Mouse (Mus musculus) embryonic facial prominence, embryonic 10.5 days (tissue): ENCODE measurements around the gene Litaf. TPM values are rescaled to one million over a fixed set of nuclear protein-coding genes. Genes with fewer than 3 reads are reported as not detected.

Source experiments
- DNase-seq: peaks from one replicate; pipeline ENCODE4 v3.0.0-alpha.2; 2017; ENCODE audit warnings: low spot score
- H3K27ac ChIP-seq: fragments of 300-500 bp; sonication (generic); replicated peaks from 2 replicates; pipeline ENCODE4 v1.5.1; 2016; ENCODE audit warnings: mild to moderate bottlenecking
- H3K27me3 ChIP-seq: fragments of 300-500 bp; sonication (generic); replicated peaks from 2 replicates; pipeline ENCODE4 v1.6.1; 2016; ENCODE audit warnings: low read depth, mild to moderate bottlenecking; ENCODE audit not compliant: poor library complexity, severe bottlenecking
- H3K36me3 ChIP-seq: fragments of 300-500 bp; sonication (generic); replicated peaks from 2 replicates; pipeline ENCODE4 v1.6.1; 2016; ENCODE audit warnings: mild to moderate bottlenecking, moderate library complexity
- H3K4me1 ChIP-seq: fragments of 300-500 bp; sonication (generic); 2 replicates; pipeline ENCODE4 v1.6.1; 2016
- H3K4me3 ChIP-seq: fragments of 300-500 bp; sonication (generic); 2 replicates; pipeline ENCODE4 v1.5.1; 2016; ENCODE audit warnings: mild to moderate bottlenecking, moderate library complexity
- H3K9me3 ChIP-seq: fragments of 300-500 bp; sonication (generic); 2 replicates; pipeline ENCODE4 v1.6.1; 2016; ENCODE audit warnings: mild to moderate bottlenecking
- WGBS: fragments of 180-500 bp; shearing (Covaris S2); methylation state at CpG from one replicate; pipeline ENCODE4 v1.1.7; 2016; 5-methylcytosine and 5-hydroxymethylcytosine counted together
- polyA plus RNA-seq: library from polyadenylated mRNA; unstranded; fragments of >200 nt; fragmentation: Nextera tagmentation; extraction: Ambion mirVana; gene quantifications from 2 replicates; pipeline ENCODE4 v1.2.1, GENCODE M21; 2016

The Litaf gene
- polyA plus RNA-seq, 1 experiment from 2014 or later, result 97.3 TPM

DNA sequence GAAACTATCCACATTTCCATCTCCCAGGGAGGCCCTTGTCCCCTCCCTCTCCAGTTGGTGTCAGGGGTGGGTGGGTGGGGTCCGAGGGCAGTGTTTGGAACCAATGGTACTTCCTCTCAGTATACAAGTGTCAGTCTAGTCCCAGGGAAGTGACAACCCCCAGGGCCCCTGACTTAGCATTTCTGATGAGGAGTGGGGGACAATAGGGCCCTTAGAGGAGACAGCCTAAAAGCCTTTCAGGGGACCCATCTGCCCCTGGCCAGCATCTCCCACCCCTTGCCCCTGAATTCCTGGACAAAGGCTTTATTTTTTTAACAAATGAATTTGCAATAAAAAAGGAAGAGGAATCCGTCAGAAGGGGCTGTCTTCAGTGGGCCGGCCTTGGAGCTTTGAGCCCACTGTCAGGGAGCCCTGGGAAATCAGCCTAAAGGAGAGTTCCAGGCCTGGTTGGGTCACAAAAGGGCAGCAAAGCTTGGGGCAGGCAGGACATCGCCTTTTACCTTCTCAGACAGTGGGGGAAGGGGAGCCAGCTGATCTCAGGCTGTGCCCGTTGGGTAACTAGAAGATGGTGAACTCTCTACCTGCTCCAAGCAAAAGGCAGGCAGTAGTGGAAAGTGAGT lies 129.1 kb downstream of the Litaf start:
- WGBS, result 31% methylated on average over 5 of the region's 5 CpGs
- H3K27ac ChIP-seq, result no peak overlapping the region
- H3K9me3 ChIP-seq, result no peaks in the 10 kb centered on the region
- no peak overlapping the region for H3K4me3 ChIP-seq
- H3K36me3 ChIP-seq, result no peaks in the 10 kb centered on the region
- H3K27me3 ChIP-seq, result no peaks in the 10 kb centered on the region
- no peak for DNase-seq
- H3K4me1 ChIP-seq, result peaks cover 15% of the 10 kb centered on the region

DNA sequence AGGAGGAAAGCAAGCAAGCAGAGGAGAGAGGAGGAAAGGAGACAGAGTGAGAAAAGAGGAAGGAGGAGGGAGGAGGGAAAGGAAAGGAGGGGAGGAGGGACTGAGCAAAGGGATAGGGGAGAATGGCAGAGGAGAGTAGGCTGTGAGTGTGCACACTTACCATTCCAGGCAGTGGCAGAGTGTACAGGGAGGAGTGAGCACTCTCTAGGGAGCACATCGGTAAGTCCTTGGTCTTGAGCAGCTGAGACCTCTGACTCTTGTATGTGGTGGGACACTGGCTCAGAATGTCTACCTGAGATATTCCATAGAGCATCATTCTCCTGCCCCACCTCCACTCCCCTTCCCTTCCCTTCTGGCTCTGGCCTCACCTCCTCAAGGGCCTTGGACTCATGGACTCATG lies 131.9 kb downstream of the Litaf start:
- peaks cover 15% of the 10 kb centered on the region for H3K4me1 ChIP-seq
- 90% methylated on average over 1 of the region's 1 CpGs for WGBS
- no peak overlapping the region for H3K4me3 ChIP-seq
- H3K27ac ChIP-seq, result no peak overlapping the region
- no peak for DNase-seq
- peaks cover 14% of the 10 kb centered on the region; the same call in 1 of the 2 replicates for H3K9me3 ChIP-seq
- no peaks in the 10 kb centered on the region for H3K36me3 ChIP-seq
- H3K27me3 ChIP-seq, result no peaks in the 10 kb centered on the region

DNA sequence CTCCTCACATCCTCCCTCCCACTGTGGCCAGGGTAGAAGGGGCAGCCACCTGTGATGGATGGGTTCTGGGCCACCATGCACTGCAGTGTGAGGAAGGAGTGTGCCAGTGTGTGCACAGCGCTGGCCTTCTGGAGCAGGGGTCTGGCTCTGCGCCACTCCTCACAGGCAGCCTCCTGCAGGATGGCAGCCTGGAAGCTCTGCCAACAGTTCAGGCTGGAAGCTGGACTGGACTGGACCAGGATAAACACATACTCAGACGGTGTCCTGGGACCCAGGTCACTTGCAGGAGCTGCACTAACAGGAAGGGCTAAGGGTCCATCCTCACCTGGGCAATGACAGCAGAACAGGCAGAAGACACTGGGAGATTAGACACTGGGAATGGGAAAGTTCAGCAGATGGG lies 132.6 kb downstream of the Litaf start:
- H3K9me3 ChIP-seq, result peaks cover 14% of the 10 kb centered on the region; the same call in 1 of the 2 replicates
- 85% methylated on average over 3 of the region's 3 CpGs for WGBS
- no peaks in the 10 kb centered on the region for H3K36me3 ChIP-seq
- no peak overlapping the region for H3K27ac ChIP-seq
- no peak for DNase-seq
- peaks cover 15% of the 10 kb centered on the region for H3K4me1 ChIP-seq
- H3K27me3 ChIP-seq, result no peaks in the 10 kb centered on the region
- no peak overlapping the region for H3K4me3 ChIP-seq

DNA sequence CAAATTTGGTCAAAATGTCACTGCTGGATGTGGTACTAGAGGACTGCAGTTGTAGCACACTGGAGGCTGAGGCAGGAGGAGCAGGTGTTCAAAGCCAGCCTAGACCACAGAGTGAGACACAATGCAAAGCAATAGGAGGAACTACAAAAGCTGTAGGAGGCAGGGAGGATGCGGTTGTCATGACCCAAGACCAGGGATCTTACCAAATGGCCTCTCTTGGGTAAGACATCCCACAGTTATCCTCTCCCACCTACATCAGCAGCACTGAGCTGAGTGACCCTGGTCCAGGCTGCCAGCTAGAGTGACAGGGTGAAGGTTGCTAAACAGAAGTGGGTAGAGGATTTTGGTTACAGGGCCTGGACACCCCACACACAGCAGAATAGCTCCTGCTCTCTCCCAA lies 138.9 kb downstream of the Litaf start:
- Histone ChIP-seq H3K4me1 (peaks cover 6% of the 10 kb centered on the region; the same call in 1 of the 2 replicates), H3K27ac (no peak overlapping the region), H3K4me3 (no peak overlapping the region), H3K36me3 (no peaks in the 10 kb centered on the region), H3K27me3 (no peaks in the 10 kb centered on the region), H3K9me3 (peaks cover 14% of the 10 kb centered on the region; the same call in 1 of the 2 replicates)
- DNase-seq, result no peak
- 91% methylated on average over 1 of the region's 1 CpGs for WGBS

DNA sequence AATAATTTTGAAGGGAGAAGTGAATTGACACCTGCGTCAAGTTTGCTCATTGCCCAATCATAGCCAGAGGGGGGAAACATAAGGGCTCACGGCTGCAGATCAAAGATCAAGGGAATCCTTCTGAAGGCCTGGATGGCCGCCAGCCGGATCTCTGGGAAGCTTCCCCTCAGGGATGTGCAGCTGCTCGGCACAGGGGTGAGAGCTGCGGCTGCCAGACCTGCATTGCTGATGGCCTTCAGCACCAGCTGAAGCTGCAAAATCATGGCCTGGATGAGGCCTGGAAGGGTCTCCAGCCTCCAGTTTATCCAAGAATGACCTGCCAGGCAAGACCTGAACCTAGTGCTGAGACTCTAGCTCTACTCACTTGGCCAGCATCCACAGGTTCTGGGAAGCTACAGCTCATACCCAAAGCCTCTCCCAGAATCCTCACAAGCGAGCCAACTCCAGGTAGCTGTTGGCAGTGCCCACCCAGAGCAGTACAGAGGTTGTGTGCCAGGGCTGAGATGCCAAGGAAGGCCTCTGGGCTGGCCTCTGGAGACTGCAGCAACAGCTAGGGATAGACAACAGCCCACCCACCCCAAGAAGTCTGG lies 140.3 kb downstream of the Litaf start:
- H3K27ac ChIP-seq, result no peak overlapping the region
- DNase-seq, result no peak
- no peaks in the 10 kb centered on the region for H3K36me3 ChIP-seq
- H3K4me3 ChIP-seq, result no peak overlapping the region
- H3K9me3 ChIP-seq, result peaks cover 7% of the 10 kb centered on the region; the same call in 1 of the 2 replicates
- no peaks in the 10 kb centered on the region for H3K27me3 ChIP-seq
- WGBS, result 53% methylated on average over 7 of the region's 7 CpGs
- H3K4me1 ChIP-seq, result peaks cover 6% of the 10 kb centered on the region; the same call in 1 of the 2 replicates

DNA sequence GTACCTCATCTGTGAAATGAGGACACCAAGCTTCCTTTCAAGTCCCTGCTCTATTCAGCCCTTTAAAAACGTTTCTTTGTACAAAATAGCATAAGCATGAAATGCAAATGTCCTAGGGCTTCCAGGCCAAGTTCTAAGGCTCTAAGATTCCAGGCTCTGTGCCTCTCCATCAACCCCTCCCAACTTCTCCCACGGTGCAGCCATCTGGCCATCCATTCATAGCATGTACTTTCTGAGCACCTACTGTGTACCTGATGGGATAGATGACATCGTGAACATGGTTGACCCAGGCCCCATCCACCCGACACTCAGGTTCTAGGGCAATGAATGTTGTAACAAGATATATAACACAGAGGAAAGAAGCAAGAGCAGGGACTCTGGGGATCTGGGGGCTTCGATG lies 142.4 kb downstream of the Litaf start:
- H3K27me3 ChIP-seq, result no peaks in the 10 kb centered on the region
- no peaks in the 10 kb centered on the region for H3K9me3 ChIP-seq
- H3K36me3 ChIP-seq, result no peaks in the 10 kb centered on the region
- WGBS, result 75% methylated on average over 5 of the region's 5 CpGs
- H3K4me3 ChIP-seq, result no peak overlapping the region
- H3K27ac ChIP-seq, result no peak overlapping the region
- peaks cover 13% of the 10 kb centered on the region; the same call in 1 of the 2 replicates for H3K4me1 ChIP-seq
- DNase-seq, result no peak

DNA sequence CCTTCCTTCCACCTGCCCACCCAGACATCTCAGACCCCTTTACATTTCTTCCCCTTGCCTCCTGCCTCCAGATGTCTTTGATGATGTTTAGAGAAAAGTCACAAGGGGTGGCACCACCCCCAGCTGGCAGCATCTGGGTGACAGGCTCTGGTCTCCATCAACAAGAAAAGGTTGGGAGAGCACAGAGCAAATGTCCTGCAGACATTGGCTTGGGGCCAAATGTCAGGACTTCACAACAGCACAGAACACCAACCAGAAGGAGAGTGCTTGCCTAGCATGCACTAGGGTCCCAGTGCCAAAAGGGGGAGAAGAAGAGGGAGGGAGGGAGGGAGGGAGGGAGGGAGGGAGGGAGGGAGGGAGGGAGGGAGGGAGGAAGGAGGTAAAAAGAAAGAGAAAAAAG lies 146.1 kb downstream of the Litaf start:
- H3K4me3 ChIP-seq, result no peak overlapping the region
- peaks cover 7% of the 10 kb centered on the region; the same call in 1 of the 2 replicates for H3K4me1 ChIP-seq
- no peaks in the 10 kb centered on the region for H3K27me3 ChIP-seq
- no peaks in the 10 kb centered on the region for H3K36me3 ChIP-seq
- H3K9me3 ChIP-seq, result no peaks in the 10 kb centered on the region
- DNase-seq, result no peak
- H3K27ac ChIP-seq, result no peak overlapping the region

DNA sequence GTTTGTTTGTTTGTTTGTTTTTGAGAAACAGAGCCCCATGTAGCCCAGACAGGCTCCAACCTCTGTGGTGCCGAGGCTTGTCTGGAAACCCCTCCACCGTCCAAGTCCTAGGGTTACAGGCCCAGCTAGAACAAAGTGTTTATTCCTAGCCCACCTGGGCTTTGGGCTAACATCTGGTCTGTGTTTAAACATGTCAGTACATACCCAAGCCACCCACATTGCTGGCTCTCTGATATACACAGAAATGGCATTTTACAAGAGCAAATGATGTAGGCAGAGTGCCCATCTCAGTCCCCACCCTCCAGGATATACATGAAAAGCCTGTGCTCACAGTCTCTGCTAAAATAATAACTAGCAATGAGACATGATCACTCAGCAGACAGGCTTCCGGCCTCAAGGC lies 149.7 kb downstream of the Litaf start:
- Histone ChIP-seq H3K4me1 (peaks cover 9% of the 10 kb centered on the region; the same call in 1 of the 2 replicates), H3K27ac (no peak overlapping the region), H3K9me3 (no peaks in the 10 kb centered on the region), H3K36me3 (no peaks in the 10 kb centered on the region), H3K27me3 (no peaks in the 10 kb centered on the region), H3K4me3 (no peak overlapping the region)
- WGBS, result 59% methylated on average over 3 of the region's 3 CpGs
- peak; percentile 29 for DNase-seq

DNA sequence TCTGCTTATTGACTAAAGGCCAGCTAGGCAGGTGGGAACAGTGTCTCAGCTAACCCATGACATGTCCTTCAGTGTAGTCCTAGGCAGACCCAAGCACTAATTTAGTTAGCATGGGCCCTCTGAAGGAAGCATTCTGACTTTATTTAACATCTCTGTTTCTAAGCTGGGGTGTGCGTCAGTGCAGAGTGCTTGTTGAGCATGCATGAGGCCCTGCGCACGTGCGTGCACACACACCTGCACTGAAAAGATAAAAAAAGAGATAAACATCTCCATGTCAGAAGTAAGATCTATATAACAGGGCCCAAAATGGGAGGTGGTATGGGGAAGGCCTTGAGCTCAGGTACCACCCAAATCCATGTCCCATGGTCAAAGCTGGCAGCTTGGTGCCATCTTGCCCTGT lies 150.9 kb downstream of the Litaf start:
- H3K36me3 ChIP-seq, result no peaks in the 10 kb centered on the region
- DNase-seq, result no peak
- H3K4me1 ChIP-seq, result peaks cover 9% of the 10 kb centered on the region; the same call in 1 of the 2 replicates
- H3K27ac ChIP-seq, result no peak overlapping the region
- no peaks in the 10 kb centered on the region for H3K27me3 ChIP-seq
- no peak overlapping the region for H3K4me3 ChIP-seq
- no peaks in the 10 kb centered on the region for H3K9me3 ChIP-seq
- 93% methylated on average over 4 of the region's 4 CpGs for WGBS

DNA sequence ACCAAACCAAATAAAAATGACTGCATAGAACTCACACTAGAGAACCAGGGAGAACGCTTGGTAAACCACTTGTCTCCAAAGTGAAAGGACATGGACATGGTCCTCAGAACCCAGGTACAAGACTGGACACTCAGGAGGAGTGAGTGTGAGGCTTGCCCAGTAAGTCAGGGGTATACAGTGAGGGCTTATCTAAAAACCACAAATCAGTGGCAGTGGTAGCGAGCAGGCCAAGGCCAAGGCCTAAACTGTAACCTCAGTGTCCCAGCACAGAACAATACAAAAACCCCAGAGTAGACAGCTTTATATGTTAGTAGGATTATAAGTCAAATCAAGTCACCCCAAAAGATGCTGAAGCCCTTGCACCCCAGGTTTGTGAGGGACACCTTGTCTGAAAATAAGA lies 154.9 kb downstream of the Litaf start:
- WGBS, result 88% methylated on average over 2 of the region's 2 CpGs
- no peaks in the 10 kb centered on the region for H3K27me3 ChIP-seq
- no peaks in the 10 kb centered on the region for H3K36me3 ChIP-seq
- DNase-seq, result no peak
- no peaks in the 10 kb centered on the region for H3K9me3 ChIP-seq
- H3K4me1 ChIP-seq, result peaks cover 2% of the 10 kb centered on the region; the same call in 1 of the 2 replicates
- no peak overlapping the region for H3K4me3 ChIP-seq
- H3K27ac ChIP-seq, result no peak overlapping the region

DNA sequence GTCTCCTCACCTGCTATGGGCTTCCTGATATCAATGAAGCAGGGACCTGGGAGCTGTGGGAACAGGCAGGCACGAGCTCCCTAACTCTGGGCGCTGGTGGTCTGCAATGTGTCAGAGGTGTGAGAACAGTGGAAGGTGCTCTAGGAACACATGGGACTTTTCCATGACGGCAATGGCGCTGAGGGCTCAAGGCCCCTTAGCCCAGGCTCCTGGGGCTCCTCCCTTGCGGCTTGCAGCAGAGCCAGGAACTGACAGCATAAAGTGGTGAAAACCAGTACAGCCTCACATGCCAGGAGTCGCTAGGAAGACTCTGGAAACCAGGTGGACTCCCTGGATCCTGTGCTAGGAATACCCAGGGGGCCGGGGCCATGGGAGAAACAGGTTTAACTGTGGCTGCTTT lies 155.4 kb downstream of the Litaf start:
- Histone ChIP-seq H3K4me1 (peaks cover 8% of the 10 kb centered on the region), H3K9me3 (no peaks in the 10 kb centered on the region), H3K4me3 (no peak overlapping the region), H3K36me3 (no peaks in the 10 kb centered on the region), H3K27ac (no peak overlapping the region), H3K27me3 (no peaks in the 10 kb centered on the region)
- DNase-seq, result no peak
- 84% methylated on average over 7 of the region's 7 CpGs for WGBS
